Mouse (Mus musculus): ENCODE measurements around the gene Gm21776. TPM values are rescaled to one million over a fixed set of nuclear protein-coding genes. Genes with fewer than 3 reads are reported as not detected.

Gene Gm21776
- not detected for polyA plus RNA-seq (2015; fragmentation: Illumina TruSeq; extraction: RNeasy Lipid Tissue Mini Kit (QIAGEN cat#74804); ENCODE audit: insufficient read depth, low replicate concordance)

GRCm38 (mm10) chrY:76378362-76378761, at the start of gene Gm21776:
Gm21776 (plus strand) TSS chrY:76378662.

Data from spleen, adult 10 weeks (tissue).